Mouse (Mus musculus) G1E (cell line): ENCODE measurements at regions not wholly inside any gene's neighbourhood (a gene's known extent, or its start where the extent isn't known, plus 50 kb on each side); places are given as distances from the start of the nearest gene placed in this dataset.

Source experiments
- ATAC-seq: 2 replicates; pipeline ENCODE4 v1.8.0; 2016; ENCODE audit warnings: mild to moderate bottlenecking; ENCODE audit not compliant: insufficient number of reproducible peaks, poor library complexity, low FRiP score, severe bottlenecking; ENCODE audit errors: extremely low read depth
- DNase-seq: peaks from one replicate; pipeline ENCODE4 v3.0.0; 2012; ENCODE audit warnings: low spot score
- H3K27me3 ChIP-seq: 2 replicates; pipeline ENCODE4 v1.6.1; 2012; ENCODE audit warnings: mild to moderate bottlenecking, low read length, inconsistent platforms; ENCODE audit not compliant: insufficient read depth
- H3K36me3 ChIP-seq: replicated peaks from 2 replicates; pipeline ENCODE3; 2012; ENCODE audit warnings: mild to moderate bottlenecking, inconsistent platforms
- H3K4me1 ChIP-seq: 2 replicates; pipeline ENCODE4 v1.6.1; 2012; ENCODE audit warnings: low read depth, low read length, inconsistent platforms, mixed read lengths; ENCODE audit not compliant: insufficient read depth
- H3K4me3 ChIP-seq: 2 replicates; pipeline ENCODE4 v1.5.1; 2012; ENCODE audit warnings: low read depth, mild to moderate bottlenecking, inconsistent platforms, low read length, moderate library complexity, mixed read lengths
- H3K9me3 ChIP-seq: replicated peaks from 2 replicates; pipeline ENCODE4 v1.6.1; 2012; ENCODE audit warnings: inconsistent platforms
- CTCF ChIP-seq: IDR thresholded peaks from 2 replicates; pipeline ENCODE4 v1.5.1; 2012; ENCODE audit warnings: low read depth, low read length, inconsistent platforms, mixed read lengths
- GATA1 ChIP-seq: IDR thresholded peaks from 2 replicates; pipeline ENCODE4 v1.6.1; 2012; ENCODE audit warnings: borderline replicate concordance, low read length, inconsistent platforms, mixed read lengths
- GATA2 ChIP-seq: IDR thresholded peaks from 2 replicates; pipeline ENCODE4 v1.6.1; 2012; ENCODE audit warnings: low read depth, low read length, inconsistent platforms, borderline replicate concordance
- POLR2AphosphoS5 ChIP-seq: IDR thresholded peaks from 2 replicates; pipeline ENCODE4 v1.6.1; 2012; ENCODE audit warnings: low read depth, low read length, inconsistent platforms; ENCODE audit not compliant: insufficient replicate concordance
- TAL1 ChIP-seq: conservative IDR thresholded peaks from 2 replicates; pipeline ENCODE4 v1.6.1; 2012; ENCODE audit warnings: low read depth, low read length, inconsistent platforms, mixed read lengths

GRCm38 (mm10) chr11:19339721-19340317 is 321.0 kb upstream of the Meis1 start:
- no peak overlapping the region for H3K4me3 ChIP-seq
- ATAC-seq (no peak), DNase-seq (no peak)
- H3K36me3 ChIP-seq = no peaks in the 10 kb centered on the region
- H3K27me3 ChIP-seq = no peaks in the 10 kb centered on the region
- peaks cover 4% of the 10 kb centered on the region for H3K9me3 ChIP-seq
- TF ChIP-seq POLR2AphosphoS5 (no peak), GATA2 (no peak), GATA1 (no peak), CTCF (no peak), TAL1 (no peak)
- H3K4me1 ChIP-seq = no peaks in the 10 kb centered on the region

GRCm38 (mm10) chr11:19340889-19341288 is 322.1 kb upstream of the Meis1 start:
- no peaks in the 10 kb centered on the region for H3K36me3 ChIP-seq
- H3K4me1 ChIP-seq = no peaks in the 10 kb centered on the region
- no peak overlapping the region for H3K4me3 ChIP-seq
- DNase-seq (no peak), ATAC-seq (no peak)
- H3K27me3 ChIP-seq = no peaks in the 10 kb centered on the region
- peaks cover 4% of the 10 kb centered on the region for H3K9me3 ChIP-seq
- TF ChIP-seq POLR2AphosphoS5 = no peak
- TF ChIP-seq CTCF = no peak
- TF ChIP-seq TAL1 = no peak
- TF ChIP-seq GATA2 = no peak
- TF ChIP-seq GATA1 = no peak

- Histone ChIP-seq H3K4me3 (no peak overlapping the region), H3K9me3 (peaks cover 4% of the 10 kb centered on the region), H3K27me3 (no peaks in the 10 kb centered on the region), H3K36me3 (no peaks in the 10 kb centered on the region), H3K4me1 (no peaks in the 10 kb centered on the region)
- no peak for TF ChIP-seq GATA1
- TF ChIP-seq TAL1 = no peak
- no peak for TF ChIP-seq POLR2AphosphoS5
- TF ChIP-seq CTCF = no peak
- TF ChIP-seq GATA2 = no peak
- DNase-seq (no peak), ATAC-seq (no peak)
Measured at GRCm38 (mm10) chr11:19341379-19341778, 322.6 kb upstream of the Meis1 start.

- TF ChIP-seq POLR2AphosphoS5 (no peak), GATA1 (no peak), TAL1 (no peak), GATA2 (no peak), CTCF (no peak)
- Histone ChIP-seq H3K36me3 (no peaks in the 10 kb centered on the region), H3K4me1 (no peaks in the 10 kb centered on the region), H3K27me3 (no peaks in the 10 kb centered on the region), H3K9me3 (peaks cover 3% of the 10 kb centered on the region), H3K4me3 (no peak overlapping the region)
- ATAC-seq (no peak), DNase-seq (no peak)
Measured at GRCm38 (mm10) chr11:19342803-19343202, 324.0 kb upstream of the Meis1 start.

- H3K4me3 ChIP-seq = no peak overlapping the region
- ATAC-seq = no peak
Measured at GRCm38 (mm10) chr11:19346276-19346826, 327.6 kb upstream of the Meis1 start.

GRCm38 (mm10) chr11:19350331-19351242 is 331.8 kb upstream of the Meis1 start:
- Histone ChIP-seq H3K4me3 (no peak overlapping the region), H3K4me1 (no peaks in the 10 kb centered on the region), H3K36me3 (no peaks in the 10 kb centered on the region), H3K27me3 (no peaks in the 10 kb centered on the region; the same call in 1 of the 2 replicates), H3K9me3 (no peaks in the 10 kb centered on the region)
- DNase-seq = no peak
- no peak for TF ChIP-seq CTCF
- ATAC-seq = no peak

More at GRCm38 (mm10) chr11:19346276-19346826, 327.6 kb upstream of the Meis1 start:
- Histone ChIP-seq H3K27me3 (no peaks in the 10 kb centered on the region), H3K36me3 (no peaks in the 10 kb centered on the region), H3K9me3 (no peaks in the 10 kb centered on the region), H3K4me1 (no peaks in the 10 kb centered on the region)
- no peak for DNase-seq
- TF ChIP-seq CTCF = no peak
- TF ChIP-seq GATA1 = no peak
- TF ChIP-seq TAL1 = no peak
- no peak for TF ChIP-seq GATA2
